Mouse (Mus musculus) intestine, postnatal 0 days (tissue): ENCODE measurements around the gene Zfp979. TPM values are rescaled to one million over a fixed set of nuclear protein-coding genes. Genes with fewer than 3 reads are reported as not detected.
A peak's percentile ranks its signal among the peaks of the same experiment; 100 is the strongest.
"Not testable (repeated sequence)": the region's sequence is repeated elsewhere in the genome, so short reads cannot be mapped to it uniquely, and the experiment has no call there.

Source experiments
- ATAC-seq: fragments of 200-750 bp; cut with Nextera tagmentation; 2 replicates; pipeline ENCODE4 v1.8.0; 2017; ENCODE audit warnings: mild to moderate bottlenecking, moderate TSS enrichment, moderate library complexity
- H3K27ac ChIP-seq: fragments of 300-500 bp; sonication (generic); 2 replicates; pipeline ENCODE4 v1.5.1; 2014; ENCODE audit warnings: mild to moderate bottlenecking, low read depth, low read length, moderate library complexity
- H3K27me3 ChIP-seq: fragments of 300-500 bp; sonication (generic); replicated peaks from 2 replicates; pipeline ENCODE4 v1.6.1; 2014; ENCODE audit warnings: low read length, mixed read lengths; ENCODE audit not compliant: control insufficient read depth, insufficient read depth
- H3K36me3 ChIP-seq: fragments of 300-500 bp; sonication (generic); 2 replicates; pipeline ENCODE4 v1.6.1; 2014; ENCODE audit warnings: mild to moderate bottlenecking, moderate library complexity; ENCODE audit not compliant: control insufficient read depth, insufficient read depth
- H3K4me1 ChIP-seq: fragments of 300-500 bp; sonication (generic); replicated peaks from 2 replicates; pipeline ENCODE4 v1.6.1; 2014; ENCODE audit warnings: antibody characterized with exemption, low read length, mixed read lengths; ENCODE audit not compliant: control insufficient read depth, insufficient read depth
- H3K4me2 ChIP-seq: fragments of 300-500 bp; sonication (generic); replicated peaks from 2 replicates; pipeline ENCODE4 v1.6.1; 2014; ENCODE audit warnings: low read depth, mild to moderate bottlenecking, moderate library complexity
- H3K4me3 ChIP-seq: fragments of 300-500 bp; sonication (generic); 2 replicates; pipeline ENCODE4 v1.5.1; 2014; ENCODE audit warnings: low read depth, low read length
- H3K9ac ChIP-seq: fragments of 300-500 bp; sonication (generic); 2 replicates; pipeline ENCODE4 v1.6.1; 2014; ENCODE audit warnings: mild to moderate bottlenecking, low read depth, low read length
- H3K9me3 ChIP-seq: fragments of 300-500 bp; sonication (generic); 2 replicates; pipeline ENCODE4 v1.6.1; 2016; ENCODE audit warnings: mixed run types; ENCODE audit not compliant: control insufficient read depth
- CTCF ChIP-seq: sonication (generic); IDR thresholded peaks from 2 replicates; pipeline ENCODE4 v1.5.1; 2016; ENCODE audit warnings: low read depth, mild to moderate bottlenecking, control low read depth, antibody characterized with exemption, moderate library complexity
- WGBS: fragments of 180-500 bp; shearing (Covaris S2); extraction: QIAGEN DNeasy Blood & Tissue Kit; methylation state at CpG from one replicate; pipeline ENCODE4 v1.1.7; 2014; 5-methylcytosine and 5-hydroxymethylcytosine counted together
- polyA plus RNA-seq: library from polyadenylated mRNA; unstranded; fragments of >200 nt; fragmentation: Nextera tagmentation; extraction: Ambion mirVana; gene quantifications from 2 replicates; pipeline ENCODE4 v1.2.1, GENCODE M21; 2015

Gene Zfp979
- 1.0 and 1.3 TPM in 2 replicates for polyA plus RNA-seq

GRCm38 (mm10) chr4:147642413-147642812 lies at the start of gene Zfp979:
Zfp979 (minus strand) TSS chr4:147642513.
- not testable (repeated sequence) for H3K9me3 ChIP-seq, H3K27ac ChIP-seq, H3K4me2 ChIP-seq, H3K27me3 ChIP-seq, H3K4me3 ChIP-seq, H3K36me3 ChIP-seq, ATAC-seq, H3K4me1 ChIP-seq, H3K9ac ChIP-seq
- WGBS = no CpG with 5 or more reads among the region's 6 CpGs

- H3K27ac ChIP-seq, H3K27me3 ChIP-seq, H3K9me3 ChIP-seq, H3K36me3 ChIP-seq, H3K4me3 ChIP-seq, H3K9ac ChIP-seq, ATAC-seq, H3K4me1 ChIP-seq, H3K4me2 ChIP-seq: not testable (repeated sequence)
- WGBS = 87% methylated on average over 4 of the region's 5 CpGs
Observed at GRCm38 (mm10) chr4:147655245-147655644, 12.9 kb upstream of the Zfp979 start.

GRCm38 (mm10) chr4:147647407-147647806 lies 5.1 kb upstream of the Zfp979 start:
- H3K4me2 ChIP-seq, H3K27ac ChIP-seq, H3K9ac ChIP-seq, H3K36me3 ChIP-seq, H3K4me1 ChIP-seq, ATAC-seq, H3K4me3 ChIP-seq, H3K27me3 ChIP-seq, H3K9me3 ChIP-seq: not testable (repeated sequence)
- WGBS = no CpG with 5 or more reads among the region's 3 CpGs

DNA sequence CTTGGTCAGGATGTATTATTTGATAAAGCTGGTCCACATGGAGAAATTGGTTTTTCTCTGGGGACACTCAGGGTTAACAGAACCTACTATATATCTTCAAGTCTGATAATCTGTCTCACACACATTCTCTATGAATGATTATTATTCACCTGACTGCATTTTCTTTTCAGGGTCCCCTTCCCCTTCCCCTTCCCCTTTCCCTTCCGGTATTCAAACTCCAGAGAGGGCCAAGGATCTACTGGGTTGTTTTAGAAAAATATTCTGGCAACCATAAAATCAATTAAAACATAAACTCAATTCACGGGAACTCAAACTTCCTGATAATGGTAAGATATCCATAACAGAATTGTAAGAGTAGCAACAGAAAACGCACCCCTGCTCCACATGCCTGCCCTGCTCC lies 381 bp downstream of the Zfp979 start:
- not testable (repeated sequence) for ATAC-seq, H3K4me1 ChIP-seq, H3K36me3 ChIP-seq, H3K4me3 ChIP-seq, H3K9me3 ChIP-seq, H3K9ac ChIP-seq, H3K27ac ChIP-seq, H3K4me2 ChIP-seq, H3K27me3 ChIP-seq
- 38% methylated on average over 2 of the region's 3 CpGs for WGBS

DNA sequence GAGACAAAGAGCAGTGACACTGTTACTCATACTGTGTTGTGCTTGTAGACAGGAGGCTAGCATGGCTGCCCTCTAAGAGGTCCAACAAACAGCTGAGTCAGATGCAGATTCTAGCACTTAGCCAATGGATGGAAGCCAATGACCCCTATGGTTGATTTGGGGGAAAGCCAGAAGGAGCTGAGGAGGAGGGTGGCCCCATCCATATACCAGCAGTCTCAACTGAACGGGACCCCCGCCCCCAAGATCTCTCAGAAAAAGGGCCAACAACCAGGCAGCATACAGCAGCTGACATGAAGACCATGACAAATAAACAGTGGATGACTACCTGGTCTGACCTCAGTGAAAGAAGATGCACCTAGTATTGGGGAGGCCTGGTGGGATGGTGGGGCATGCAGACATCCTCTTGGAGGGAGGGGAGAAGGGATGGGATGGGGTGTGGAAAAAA lies 8.5 kb downstream of the Zfp979 start:
- H3K9me3 ChIP-seq, H3K4me3 ChIP-seq, H3K27ac ChIP-seq, H3K36me3 ChIP-seq, H3K27me3 ChIP-seq, H3K4me2 ChIP-seq, H3K4me1 ChIP-seq, H3K9ac ChIP-seq: not testable (repeated sequence)
- no CpG with 5 or more reads among the region's 2 CpGs for WGBS
- ATAC-seq = peak; percentile 61

DNA sequence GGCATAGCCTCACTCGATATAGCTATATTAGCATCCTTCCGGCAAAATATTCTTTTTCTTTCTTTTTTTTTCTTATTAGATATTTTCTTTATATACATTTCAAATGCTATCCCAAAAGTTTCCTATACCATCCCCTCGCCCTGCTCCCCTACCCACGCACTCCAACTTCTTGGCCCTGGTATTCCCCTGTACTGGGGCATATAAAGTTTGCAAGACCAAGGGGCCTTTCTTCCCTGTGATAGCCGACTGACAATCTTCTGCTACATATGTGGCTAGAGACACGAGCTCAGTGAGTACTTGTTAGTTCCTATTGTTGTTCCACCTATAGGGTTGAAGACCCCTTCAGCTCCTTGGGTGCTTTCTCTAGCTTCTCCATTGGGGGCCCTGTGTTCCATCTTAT lies 35.8 kb downstream of the Zfp979 start:
- H3K9me3 ChIP-seq, H3K4me1 ChIP-seq, H3K27me3 ChIP-seq, H3K9ac ChIP-seq, H3K27ac ChIP-seq, H3K4me2 ChIP-seq, H3K36me3 ChIP-seq, H3K4me3 ChIP-seq, ATAC-seq: not testable (repeated sequence)
- 85% methylated on average over 6 of the region's 6 CpGs for WGBS

DNA sequence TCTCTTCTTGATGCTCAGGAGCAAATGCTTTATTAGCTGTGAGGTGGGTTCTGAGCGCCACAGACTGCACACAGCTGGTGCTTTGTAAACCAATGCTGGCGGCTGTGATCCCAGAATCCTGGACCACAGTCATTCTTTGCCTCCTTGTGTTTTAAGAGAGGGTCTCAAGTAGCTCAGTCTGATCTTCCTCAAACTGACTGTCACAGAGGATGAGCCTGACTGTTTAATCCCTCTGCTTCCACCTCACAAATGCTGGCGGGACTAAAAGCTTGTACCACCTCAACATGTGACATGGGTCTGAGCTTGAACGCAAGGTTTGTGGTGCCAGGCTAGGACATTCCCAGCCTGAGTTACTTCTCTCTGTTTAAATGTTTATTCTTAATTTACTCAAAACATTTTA lies 36.8 kb downstream of the Zfp979 start:
- Histone ChIP-seq H3K36me3 (no peaks in the 10 kb centered on the region), H3K4me3 (no peak overlapping the region), H3K9ac (no peak overlapping the region), H3K9me3 (0 out of 2 replicates have a peak, but pooled peaks cover 7% of the 10 kb centered on the region), H3K4me2 (no peak overlapping the region), H3K27ac (no peak overlapping the region), H3K4me1 (no peaks in the 10 kb centered on the region), H3K27me3 (no peaks in the 10 kb centered on the region)
- ATAC-seq = no peak
- no peak for TF ChIP-seq CTCF
- 82% methylated on average over 4 of the region's 4 CpGs for WGBS
